10 mouse cellular contexts compared by ENCODE assay signal in the genomic region with DNA sequence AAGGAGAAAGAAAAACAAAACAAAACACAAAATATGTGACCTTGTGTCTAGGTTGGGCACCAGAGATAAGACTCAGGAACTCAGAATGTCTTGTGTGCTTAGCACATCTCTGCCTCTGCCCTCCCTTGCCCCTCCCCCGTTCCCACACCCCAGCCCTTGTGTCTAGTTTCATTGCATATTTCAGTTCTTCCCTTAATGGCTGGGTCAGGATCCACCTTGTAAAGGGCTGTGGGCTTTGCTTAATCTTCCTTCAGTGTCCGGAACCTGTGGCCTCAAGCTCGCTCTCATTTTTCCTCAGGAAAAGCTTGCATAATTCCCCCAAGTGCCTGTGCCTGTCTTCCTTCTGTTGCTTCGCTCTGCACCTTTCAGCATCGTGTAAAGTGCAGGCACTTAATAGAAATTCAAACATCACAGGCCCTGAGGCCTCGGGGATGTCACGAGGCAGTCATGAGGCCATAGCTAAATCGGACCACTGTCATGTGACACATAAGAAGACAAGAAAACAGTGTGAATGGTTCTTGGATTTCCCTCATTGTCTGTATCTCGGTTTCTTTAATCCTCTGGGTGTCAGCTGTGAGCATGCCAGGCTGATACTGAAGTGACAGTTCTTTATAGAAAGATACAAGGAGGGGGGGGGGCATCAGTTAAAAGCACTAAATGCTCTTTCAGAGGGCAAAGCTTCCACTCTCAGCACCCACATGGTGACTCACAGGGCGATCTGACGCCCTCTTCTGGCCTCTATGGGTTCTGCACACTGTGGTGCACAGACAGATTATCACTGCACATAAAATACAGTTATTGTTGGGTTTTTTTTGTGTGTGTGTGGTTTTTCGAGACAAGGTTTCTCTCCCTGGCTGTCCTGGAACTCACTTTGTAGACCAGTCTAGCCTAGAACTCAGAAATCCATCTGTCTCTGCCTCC. TPM values are rescaled to one million over a fixed set of nuclear protein-coding genes. Genes with fewer than 3 reads are reported as not detected.
DNase-seq lines count a peak whose midpoint lies in the region; ATAC-seq and TF ChIP-seq lines count a peak whose summit lies in the region.
"Had no signal": no experiment of that assay in that cellular context is flagged by ENCODE, and none has a peak within 500 bp of the region (broad histone marks: within the 10 kb centered on the region; RNA-seq: fewer than 3 reads in every experiment).

No protein-coding gene starts in this region.

- DNase-seq in heart, postnatal 36 days = no peak
- DNase-seq in brain, embryonic 14.5 days (ENCODE audit: low read depth) = peak; percentile 30
- DNase-seq in embryo, embryonic 10.5 days (ENCODE audit: low spot score) = no peak
- no peak for DNase-seq in left cerebral cortex, adult 11 months (ENCODE audit: low spot score)
- DNase-seq: kidney, adult 11 months; thymus, postnatal 14 days had no signal

- no peak overlapping the region for H3K9ac ChIP-seq in heart, embryonic 15.5 days

- no peaks in the 10 kb centered on the region for H3K36me3 ChIP-seq in heart, embryonic 15.5 days
- peaks cover 48% of the 10 kb centered on the region for H3K36me3 ChIP-seq in E14TG2a.4 (ENCODE audit: insufficient read depth, low read length)

- H3K4me2 ChIP-seq in heart, embryonic 15.5 days = no peak overlapping the region

- intact Hi-C loops in heart, postnatal 36 days (cut with DNase I) = no loop called here

- TF ChIP-seq POLR2A in brain, embryonic 14.5 days (IDR thresholded peaks at IDR 0.05; ENCODE audit: borderline replicate concordance, extremely low read depth, insufficient read depth, insufficient read length, poor library complexity, severe bottlenecking) = no peak

- no peak for ATAC-seq in heart, embryonic 15.5 days (replicated peaks; ENCODE audit: insufficient number of reproducible peaks, insufficient read depth, low FRiP score, low read depth)
- peak; percentile 41; the same call in 1 of the 2 replicates for ATAC-seq in megakaryocyte-erythroid progenitor cell, adult 5-6 weeks (replicated peaks; ENCODE audit: low FRiP score, low TSS enrichment, poor library complexity, severe bottlenecking)
- no peak for ATAC-seq in erythroid progenitor cell, adult 5-6 weeks (replicated peaks; ENCODE audit: low FRiP score, poor library complexity, severe bottlenecking)

- 0 out of 2 replicates have a peak overlapping the region, but pooled peaks have one; percentile 36 for H3K27ac ChIP-seq in heart, embryonic 15.5 days

- peaks cover 5% of the 10 kb centered on the region for H3K4me1 ChIP-seq in heart, embryonic 15.5 days (replicated peaks)
- H3K4me1 ChIP-seq in E14TG2a.4 (replicated peaks; ENCODE audit: low read depth, low read length) = peaks cover 82% of the 10 kb centered on the region

- H3K4me3 ChIP-seq in heart, embryonic 15.5 days = no peak overlapping the region
- peak overlapping the region; percentile 30 for H3K4me3 ChIP-seq in E14TG2a.4 (replicated peaks; ENCODE audit: low read length)

- no peaks in the 10 kb centered on the region for H3K9me3 ChIP-seq in heart, embryonic 15.5 days (replicated peaks)
- no peaks in the 10 kb centered on the region for H3K9me3 ChIP-seq in E14TG2a.4 (ENCODE audit: low read length)

- H3K27me3 ChIP-seq in heart, embryonic 15.5 days = no peaks in the 10 kb centered on the region
- H3K27me3 ChIP-seq in E14TG2a.4 (ENCODE audit: insufficient read depth, low read length) = no peaks in the 10 kb centered on the region

- 45% methylated on average over 12 of the region's 12 CpGs for WGBS in heart, embryonic 15.5 days

- peak; percentile 91 for TF ChIP-seq CTCF in E14TG2a.4 (conservative IDR thresholded peaks at IDR 0.05; ENCODE audit: low read length)
- peak; percentile 29; the same call in 1 of the 2 replicates for TF ChIP-seq CTCF in brain, embryonic 14.5 days (IDR thresholded peaks at IDR 0.05; ENCODE audit: borderline replicate concordance, extremely low read depth, insufficient read depth, insufficient read length)

RNA-seq across cellular contexts. Expression of gene Rpl3, which starts 14.1 kb away (rescaled TPM):
- 565 and 609 TPM in 2 replicates for polyA plus RNA-seq in heart, embryonic 15.5 days (2015; fragmentation: Nextera tagmentation; extraction: Ambion mirVana)
- 100 to 1,000 TPM; 163 to 164 TPM for total RNA-seq in heart, postnatal 36 days (2021)
- polyA plus RNA-seq in brain, embryonic 14.5 days (2012; rRNA removed) = 770 and 873 TPM in 2 replicates
- total RNA-seq in megakaryocyte-erythroid progenitor cell, adult 5-6 weeks (2014; fragmentation: Nextera tagmentation) = 2,690 and 2,775 TPM in 2 replicates
- total RNA-seq in megakaryocyte-erythroid progenitor cell, adult 5-6 weeks (2017) = 3,160 and 3,275 TPM in 2 replicates
- 600 and 647 TPM in 2 replicates for total RNA-seq in erythroid progenitor cell, adult 5-6 weeks (2015; ENCODE audit: low replicate concordance)
- total RNA-seq in erythroid progenitor cell, adult 5-6 weeks (2017; ENCODE audit: low replicate concordance) = 701 and 821 TPM in 2 replicates

RNA-seq across cellular contexts. Expression of gene Syngr1, which starts 14.6 kb away (rescaled TPM):
- 38.0 and 42.9 TPM in 2 replicates for polyA plus RNA-seq in heart, embryonic 15.5 days (2015; fragmentation: Nextera tagmentation; extraction: Ambion mirVana)
- total RNA-seq in heart, postnatal 36 days (2021) = 10 to 100 TPM; 81.8 to 90.5 TPM
- 64.7 and 75.5 TPM in 2 replicates for polyA plus RNA-seq in brain, embryonic 14.5 days (2012; rRNA removed)
- total RNA-seq in megakaryocyte-erythroid progenitor cell, adult 5-6 weeks (2014; fragmentation: Nextera tagmentation) = 12.7 and 18.1 TPM in 2 replicates
- 5.9 and 7.0 TPM in 2 replicates for total RNA-seq in megakaryocyte-erythroid progenitor cell, adult 5-6 weeks (2017)
- total RNA-seq in erythroid progenitor cell, adult 5-6 weeks (2015; ENCODE audit: low replicate concordance) = 19.1 and 20.1 TPM in 2 replicates
- total RNA-seq in erythroid progenitor cell, adult 5-6 weeks (2017; ENCODE audit: low replicate concordance) = 3.6 and 16.7 TPM in 2 replicates

RNA-seq across cellular contexts. Expression of gene Tab1, which starts 27.2 kb away (rescaled TPM):
- 25.0 and 33.6 TPM in 2 replicates for polyA plus RNA-seq in heart, embryonic 15.5 days (2015; fragmentation: Nextera tagmentation; extraction: Ambion mirVana)
- 10 to 100 TPM; 23.4 to 23.8 TPM for total RNA-seq in heart, postnatal 36 days (2021)
- 49.3 and 55.3 TPM in 2 replicates for polyA plus RNA-seq in brain, embryonic 14.5 days (2012; rRNA removed)
- 34.4 and 68.3 TPM in 2 replicates for total RNA-seq in megakaryocyte-erythroid progenitor cell, adult 5-6 weeks (2014; fragmentation: Nextera tagmentation)
- total RNA-seq in megakaryocyte-erythroid progenitor cell, adult 5-6 weeks (2017) = 13.8 and 20.4 TPM in 2 replicates
- 8.6 and 9.2 TPM in 2 replicates for total RNA-seq in erythroid progenitor cell, adult 5-6 weeks (2015; ENCODE audit: low replicate concordance)
- 22.5 and 26.3 TPM in 2 replicates for total RNA-seq in erythroid progenitor cell, adult 5-6 weeks (2017; ENCODE audit: low replicate concordance)
